Mouse (Mus musculus) mouse embryonic stem cell (cell line): ENCODE data around the gene Dnah8.

ENCODE experiments used
- in situ Hi-C, 2 experiments: fragments of 300-500 bp; cut with MboI; formaldehyde crosslinking; loops; 1 replicate in 1 of 2; 3 replicates in 1 of 2; pipeline ENCODE4 v1.14.3; 2019 to 2020; ENCODE audit warnings: low sequenced_read_pairs in 2 of 2, low pct_unique_long_range_greater_than_20kb in 1 of 2, mixed read lengths in 1 of 2; ENCODE audit not compliant: unreplicated experiment in 1 of 2

The Dnah8 gene

DNA sequence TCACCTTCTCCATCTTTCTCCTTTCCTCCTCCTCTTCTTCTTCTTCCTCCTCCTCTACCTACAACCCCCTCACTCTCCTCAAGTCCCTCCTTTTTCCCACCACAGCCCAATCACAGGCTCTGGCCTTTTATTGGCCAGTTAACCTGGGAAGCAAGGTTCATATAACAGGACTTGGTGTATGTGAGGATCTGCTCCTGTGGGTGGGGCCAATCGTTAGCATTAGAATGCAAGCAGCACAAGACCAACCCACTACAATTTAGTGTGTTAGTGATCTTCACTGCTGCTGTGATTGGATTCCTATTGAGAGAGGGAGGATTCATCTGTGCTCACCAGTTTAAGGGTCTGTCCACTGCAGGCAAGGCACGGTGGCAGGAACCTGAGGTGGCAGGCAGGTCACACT, 14.8 kb downstream of the Dnah8 start:
- in situ Hi-C loops, result no loop called here

DNA sequence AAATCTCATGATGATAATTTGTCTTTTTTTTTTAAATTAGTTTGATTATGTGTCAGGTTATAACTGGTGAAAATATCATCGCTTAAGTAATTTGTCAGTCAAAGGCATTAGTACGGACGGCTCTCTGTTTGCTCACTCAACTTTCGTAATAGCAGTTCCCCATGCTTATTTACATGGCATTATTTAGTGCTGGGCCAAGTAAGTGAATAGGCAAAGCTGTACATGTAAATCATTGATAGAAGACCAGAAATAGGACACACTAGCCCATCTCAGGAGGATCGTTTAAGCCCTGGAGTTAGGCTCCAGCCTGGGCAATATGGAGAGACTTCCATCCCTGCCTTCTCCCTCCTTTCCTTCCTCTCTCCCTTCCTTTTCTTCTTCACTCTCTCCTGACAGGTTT, 16.7 kb downstream of the Dnah8 start:
- in situ Hi-C loops, result no loop called here

DNA sequence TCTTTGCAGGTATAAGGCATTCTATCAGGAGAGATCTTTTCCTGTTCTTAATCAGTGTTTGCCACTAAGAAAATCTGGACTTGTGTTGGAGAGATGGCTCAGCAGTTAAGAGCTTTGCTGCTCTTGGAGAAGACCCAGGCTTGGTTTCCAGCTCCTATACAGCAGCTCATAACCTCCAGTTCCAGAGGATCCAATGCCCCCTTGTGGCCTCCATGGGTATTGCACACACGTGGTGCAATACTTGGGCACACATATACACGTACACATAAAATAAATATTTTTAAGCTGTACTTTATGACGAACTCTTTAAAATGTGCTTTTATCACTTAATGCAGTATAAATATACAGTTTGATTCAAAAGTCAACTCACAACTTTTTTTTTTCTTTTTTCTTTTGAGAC, 24.6 kb downstream of the Dnah8 start:
- in situ Hi-C loops, result no loop called here

DNA sequence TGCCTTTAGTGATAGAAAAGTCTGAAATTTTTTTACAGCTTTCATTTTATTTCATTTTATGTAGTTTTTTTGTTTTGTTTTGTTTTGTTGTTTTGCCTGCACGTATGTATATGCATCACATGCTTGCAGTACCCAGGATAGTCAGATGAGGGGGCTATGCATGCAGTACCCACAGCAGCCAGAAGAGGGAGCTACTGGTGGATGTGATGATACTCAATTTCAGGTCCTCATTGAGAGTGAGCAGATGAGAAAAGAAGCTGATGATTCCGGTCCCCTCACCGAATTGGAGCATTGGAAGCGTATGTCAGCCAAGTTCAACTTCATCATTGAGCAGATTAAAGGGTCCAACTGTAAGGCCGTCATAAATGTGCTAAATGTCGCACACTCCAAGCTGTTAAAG, 28.9 kb downstream of the Dnah8 start:
- in situ Hi-C loops, result no loop called here

DNA sequence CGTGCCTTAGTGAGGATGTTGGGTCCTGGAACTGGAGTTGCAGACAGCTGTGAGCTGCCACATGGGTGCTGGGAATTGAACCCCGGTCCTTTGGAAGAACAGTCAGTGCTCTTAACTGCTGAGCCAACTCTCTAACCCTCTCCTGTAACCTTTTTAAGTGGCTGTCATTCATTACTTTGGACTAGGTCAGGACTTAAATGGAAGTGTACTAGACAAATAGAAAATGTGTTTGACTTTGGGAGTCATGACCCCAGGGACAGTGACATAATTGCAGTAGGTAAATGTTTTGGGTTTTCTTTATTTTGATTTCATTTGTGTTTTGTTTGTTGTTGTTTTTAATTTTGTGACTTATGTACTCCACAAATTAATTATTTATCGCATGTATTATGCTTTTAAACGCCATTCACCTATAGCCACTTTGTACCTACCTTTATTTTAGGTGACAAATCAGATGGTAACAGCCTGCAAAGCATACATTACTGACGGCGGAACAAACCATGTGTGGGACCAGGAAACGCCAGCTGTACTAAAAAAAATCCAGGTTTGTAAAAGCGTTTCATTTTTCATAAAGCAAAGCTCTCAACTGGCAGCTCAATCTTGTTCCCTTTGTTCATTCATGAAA, 33.5 kb downstream of the Dnah8 start:
- in situ Hi-C loops, result no loop called here

DNA sequence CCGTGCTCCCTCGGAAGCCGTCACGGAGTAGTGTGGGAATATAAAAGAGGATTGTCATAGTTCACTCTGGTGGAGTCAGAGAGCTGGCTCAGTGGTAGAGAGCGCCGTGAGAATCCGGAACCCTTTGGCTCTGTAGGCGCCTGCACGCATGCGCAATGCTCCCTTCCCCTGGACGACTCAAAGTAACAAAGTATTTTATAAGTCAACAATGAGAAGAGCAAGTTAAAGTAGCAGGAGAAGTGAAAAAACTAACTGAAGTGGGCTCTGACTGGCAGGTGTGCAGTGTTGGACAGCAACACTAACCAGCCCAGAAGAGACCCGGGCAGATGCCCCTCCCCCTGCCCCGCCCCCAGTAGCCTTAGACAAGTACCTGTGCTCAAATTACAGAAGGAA, 34.0 kb downstream of the Dnah8 start:
- in situ Hi-C loops, result no loop called here

DNA sequence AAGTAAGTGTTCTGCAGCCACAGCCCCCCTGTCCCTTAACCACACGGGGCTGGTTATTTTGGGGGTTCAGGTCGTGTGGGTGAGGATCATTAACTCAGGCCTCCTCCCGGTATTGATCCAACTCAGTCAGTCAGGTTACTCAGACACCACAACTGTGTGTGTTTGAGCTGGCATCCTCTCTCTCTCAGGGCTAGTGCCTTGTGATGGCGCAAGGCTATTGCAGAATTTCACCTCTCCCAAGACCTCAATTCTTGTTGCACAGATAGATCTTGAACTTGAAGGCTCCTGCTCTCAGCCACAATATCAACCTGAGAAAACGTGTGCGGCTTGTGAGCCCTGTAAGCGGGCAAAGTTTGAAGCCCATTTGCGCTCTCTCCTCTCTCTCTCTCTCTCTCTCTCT, 38.0 kb downstream of the Dnah8 start:
- in situ Hi-C loops, result no loop called here

DNA sequence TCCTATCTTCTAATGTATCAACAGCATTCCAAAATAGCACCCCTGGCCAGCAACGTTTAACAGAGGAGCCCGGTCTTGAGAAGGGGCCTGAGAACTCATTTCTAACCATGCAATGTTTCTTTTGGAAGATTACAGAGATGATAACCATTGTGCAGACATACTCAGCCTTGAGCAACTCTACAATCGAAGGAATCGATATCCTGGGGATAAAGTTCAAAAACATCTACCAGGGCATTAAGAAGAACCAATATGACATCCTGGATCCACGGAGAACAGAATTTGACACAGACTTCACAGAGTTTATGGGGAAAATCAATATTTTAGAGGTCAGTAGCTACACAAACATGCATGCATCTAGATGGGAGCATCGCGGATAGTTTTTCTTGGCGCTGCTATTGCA, 39.0 kb downstream of the Dnah8 start:
- in situ Hi-C loops, result no loop called here

DNA sequence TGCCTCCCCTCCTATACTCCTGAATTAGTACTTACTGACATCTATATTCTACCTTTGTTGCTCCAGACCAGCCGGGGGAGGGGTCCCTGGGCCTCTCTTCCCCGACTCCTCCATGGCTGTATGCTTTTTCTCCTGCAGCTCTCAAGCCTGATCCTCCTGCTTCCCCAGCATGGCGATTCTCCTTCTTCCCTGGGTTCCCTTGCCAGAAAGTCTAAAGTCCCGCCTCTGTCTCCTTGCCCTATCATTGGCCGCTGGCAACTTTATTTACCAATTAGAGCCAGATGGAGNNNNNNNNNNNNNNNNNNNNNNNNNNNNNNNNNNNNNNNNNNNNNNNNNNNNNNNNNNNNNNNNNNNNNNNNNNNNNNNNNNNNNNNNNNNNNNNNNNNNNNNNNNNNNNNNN, 40.7 kb downstream of the Dnah8 start:
- in situ Hi-C loops, result no loop called here

DNA sequence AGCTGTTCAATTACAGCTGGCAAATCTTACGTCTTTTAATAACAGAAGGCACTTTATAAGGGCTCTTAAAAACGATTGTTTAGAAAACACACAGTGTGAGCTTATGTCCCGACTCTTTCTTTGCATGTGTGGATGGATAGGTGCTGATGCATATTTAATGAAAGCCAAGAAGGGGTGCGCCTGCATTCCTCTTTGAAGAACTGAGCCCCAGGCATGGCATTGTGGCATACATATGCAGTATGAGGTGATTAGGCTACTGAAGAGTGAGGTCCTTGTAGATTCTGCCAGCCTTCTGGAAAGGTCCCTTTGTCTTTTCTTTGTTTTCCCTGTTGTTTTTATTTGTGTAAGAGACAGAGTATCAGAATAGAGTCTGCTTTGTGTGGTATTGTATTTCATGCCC, 48.4 kb downstream of the Dnah8 start:
- in situ Hi-C loops, result no loop called here

DNA sequence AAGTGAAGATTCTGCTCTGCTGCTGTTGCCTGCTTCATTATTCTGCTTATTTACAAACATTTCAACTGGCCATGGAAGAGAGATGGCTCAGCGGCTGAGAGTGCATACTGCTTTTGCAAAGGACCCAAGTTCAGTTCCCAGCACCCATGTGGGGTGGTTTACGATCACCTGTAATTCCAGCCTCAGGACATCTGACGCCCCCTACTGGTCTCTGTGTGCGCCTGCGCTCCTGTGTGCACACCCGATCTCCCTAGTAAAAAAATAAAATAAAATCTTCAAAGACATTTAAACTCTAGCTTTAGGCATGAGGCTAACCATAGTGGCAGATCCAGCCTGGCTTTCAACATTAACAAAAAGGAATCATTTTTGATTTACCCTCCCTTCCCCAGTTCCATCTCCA, 48.9 kb downstream of the Dnah8 start:
- in situ Hi-C loops, result no loop called here

DNA sequence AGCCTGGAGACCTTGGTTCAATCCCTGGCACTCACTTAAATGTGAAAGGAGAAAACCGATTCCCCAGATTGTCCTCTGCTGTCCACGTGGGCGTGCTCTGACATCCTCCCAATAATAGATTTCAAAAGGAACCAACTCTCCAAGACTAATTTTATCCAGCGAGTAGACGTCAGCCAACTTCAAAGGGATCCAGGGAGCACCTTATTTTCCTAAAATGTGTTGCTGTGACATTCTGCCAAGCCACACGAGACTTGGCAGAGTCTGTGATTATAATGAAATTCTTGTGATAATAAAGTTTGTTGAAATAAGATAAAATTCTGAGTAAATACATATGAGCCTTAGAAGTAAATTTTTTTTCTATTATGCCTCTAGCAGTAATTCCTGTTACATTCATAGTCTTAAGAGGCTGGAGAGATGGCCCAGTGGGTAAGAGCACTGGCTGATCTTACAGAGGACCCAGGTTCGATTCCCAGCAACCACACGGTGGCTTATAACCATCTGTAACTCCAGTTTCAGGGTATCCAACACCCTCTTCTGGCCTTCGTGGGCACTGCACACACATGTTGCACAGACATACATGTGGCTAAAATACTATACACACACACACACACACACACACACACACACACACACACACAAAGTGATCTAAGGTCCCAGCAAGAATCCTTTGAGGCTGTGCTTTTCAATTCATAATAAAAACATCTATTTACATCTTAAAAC, 51.0 kb downstream of the Dnah8 start:
- in situ Hi-C loops, result no loop called here

DNA sequence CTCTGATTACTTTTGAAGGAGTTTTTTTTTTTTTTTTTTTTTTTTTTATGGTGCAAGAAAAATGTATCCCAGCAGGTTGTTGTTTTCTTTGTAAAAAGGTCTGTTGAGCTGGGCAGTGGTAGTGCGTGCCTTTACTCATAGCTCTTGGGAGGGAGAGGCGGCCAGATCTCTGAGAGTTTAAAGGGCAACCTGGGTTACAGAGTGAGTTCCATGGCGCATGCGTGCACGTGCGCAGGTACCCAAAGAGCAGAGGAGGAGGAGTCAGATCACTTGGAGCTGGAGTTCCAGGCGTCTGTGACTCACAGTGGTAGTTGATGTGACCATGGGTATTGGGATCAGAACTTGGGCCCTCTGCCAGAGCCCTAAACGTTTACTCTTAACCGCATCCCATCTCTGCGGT, 54.4 kb downstream of the Dnah8 start:
- in situ Hi-C loops, result no loop called here

DNA sequence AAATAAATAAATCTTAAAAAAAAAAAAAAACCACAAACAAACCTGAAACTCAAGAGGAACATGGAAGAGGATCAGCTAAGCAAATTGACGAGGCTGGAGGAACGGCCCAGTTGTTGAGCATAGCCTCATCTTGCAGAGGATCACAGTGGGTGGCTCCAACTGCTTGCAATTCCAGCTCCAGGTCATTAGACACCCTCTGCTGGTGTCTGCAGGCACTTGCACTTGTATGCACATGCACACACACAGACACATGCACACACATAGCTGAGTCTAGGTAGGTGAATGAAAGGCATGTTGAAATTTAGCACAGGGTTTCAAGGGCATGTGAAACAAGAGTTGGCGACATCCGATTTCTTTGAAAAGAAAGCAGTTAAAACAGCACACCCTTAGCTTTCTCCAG, 55.5 kb downstream of the Dnah8 start:
- in situ Hi-C loops, result no loop called here

DNA sequence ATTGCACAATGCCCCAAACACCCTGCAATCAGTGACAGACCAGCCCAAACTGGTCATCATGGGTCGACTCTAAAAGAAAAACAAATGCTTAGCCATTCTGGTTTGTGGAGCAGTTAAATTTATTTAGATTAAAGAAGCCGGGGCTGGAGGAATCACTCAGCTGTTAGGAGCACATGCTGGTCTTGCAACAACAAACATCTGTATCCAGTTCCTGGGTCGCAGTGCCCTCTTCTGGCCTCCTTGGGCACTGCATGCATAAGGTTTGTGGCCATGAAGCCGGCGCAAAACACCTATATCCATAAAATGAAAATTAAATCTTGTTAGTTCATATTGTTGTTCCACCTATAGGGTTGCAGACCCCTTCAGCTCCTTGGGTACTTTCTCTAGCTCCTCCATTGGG, 57.5 kb downstream of the Dnah8 start:
- in situ Hi-C loops, result no loop called here

DNA sequence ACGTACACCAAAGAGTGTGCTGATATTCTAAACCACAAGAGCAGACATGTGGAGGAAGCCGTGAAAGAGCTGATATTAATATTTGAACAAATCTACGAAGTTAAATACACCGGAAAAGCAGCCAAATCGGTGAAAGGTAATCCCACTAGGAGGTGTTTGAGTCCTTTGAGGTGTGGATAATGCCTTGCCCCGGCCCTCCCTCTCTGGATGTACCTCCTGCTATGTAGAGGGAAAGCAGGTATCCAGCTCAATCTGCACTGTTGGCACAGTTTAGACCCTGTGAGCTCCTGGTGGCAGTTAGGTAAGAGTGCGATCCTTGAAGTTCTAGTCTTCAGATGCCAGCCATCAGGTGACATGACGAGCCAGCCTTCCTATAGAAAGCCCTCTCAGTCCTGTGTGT, 66.0 kb downstream of the Dnah8 start:
- in situ Hi-C loops, result no loop called here

DNA sequence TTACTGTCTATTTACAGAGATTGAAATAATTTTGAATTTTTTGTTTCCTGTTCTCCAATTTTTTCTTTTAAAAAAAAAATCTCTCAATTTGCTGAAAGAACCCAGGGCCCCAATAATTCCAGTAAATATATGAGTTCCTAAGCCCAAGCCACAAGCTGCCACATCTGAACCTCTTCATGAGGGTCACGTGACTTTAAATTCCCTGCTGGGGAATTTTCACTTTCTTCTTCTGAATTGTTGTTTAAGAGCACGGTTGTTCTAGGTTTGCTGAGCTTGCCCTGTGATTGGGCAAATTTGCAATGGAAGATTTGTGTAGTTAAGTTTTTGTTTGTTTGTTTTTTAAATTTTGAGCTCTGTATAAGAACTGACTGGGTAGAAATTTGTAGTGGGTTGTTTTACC, 67.3 kb downstream of the Dnah8 start:
- in situ Hi-C loops, result no loop called here

DNA sequence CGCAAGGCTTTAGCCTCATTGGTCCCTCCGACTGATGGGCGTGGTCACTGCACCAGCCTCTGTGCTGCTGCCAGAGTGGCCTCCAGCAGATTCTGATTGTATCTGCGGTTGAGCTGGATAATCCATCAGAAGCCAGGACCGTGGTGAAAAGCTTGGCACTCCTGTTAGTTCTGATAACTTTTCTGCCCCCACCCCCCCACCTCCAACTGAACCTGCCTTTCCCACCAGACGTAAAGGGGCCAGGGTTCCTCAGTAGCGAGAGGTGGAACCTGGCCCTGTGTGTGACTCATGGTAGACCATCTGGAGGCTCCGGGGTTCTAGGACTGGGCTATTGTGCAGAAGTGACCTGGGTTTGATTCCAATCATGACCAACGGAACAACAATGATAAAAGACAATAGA, 70.1 kb downstream of the Dnah8 start:
- in situ Hi-C loops, result no loop called here

DNA sequence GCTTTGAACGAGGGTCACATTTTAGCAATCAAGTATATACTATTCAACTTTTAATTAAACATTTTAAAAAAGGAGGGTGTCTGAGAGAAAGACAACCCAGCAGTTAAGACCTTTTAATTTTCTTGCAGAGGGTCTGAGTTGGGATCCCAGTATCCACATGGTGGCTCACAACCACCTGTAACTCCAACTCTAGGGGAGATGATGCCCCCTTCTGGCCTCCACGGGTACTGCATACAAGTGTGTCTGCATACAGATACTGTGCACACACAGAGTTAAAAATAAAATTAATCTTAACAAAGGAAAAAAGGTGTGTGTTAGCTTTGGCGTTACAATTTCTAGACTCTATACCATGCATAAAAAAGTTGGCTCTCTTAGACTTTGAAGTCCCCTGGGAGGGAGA, 90.6 kb downstream of the Dnah8 start:
- in situ Hi-C loops, result no loop called here

DNA sequence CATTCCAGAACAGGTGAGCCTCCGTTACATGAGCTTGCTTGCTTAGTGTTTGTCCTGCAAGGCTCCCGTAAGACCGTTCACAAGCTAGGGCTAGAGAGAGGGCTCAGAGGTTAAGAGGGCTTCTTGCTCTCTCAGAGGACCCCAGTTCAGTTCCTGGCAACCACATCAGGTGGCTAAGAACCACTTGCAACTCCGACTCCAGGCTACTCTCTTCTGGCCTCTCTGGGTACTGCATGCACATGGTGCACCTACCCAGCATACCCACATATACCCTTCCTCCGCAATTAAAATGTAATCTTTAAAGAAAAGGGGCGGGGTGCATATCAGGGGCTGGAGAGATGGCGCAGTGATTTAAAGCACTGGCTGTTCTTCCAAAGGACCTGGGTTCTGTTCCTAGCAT, 94.0 kb downstream of the Dnah8 start:
- in situ Hi-C loops, result no loop called here

DNA sequence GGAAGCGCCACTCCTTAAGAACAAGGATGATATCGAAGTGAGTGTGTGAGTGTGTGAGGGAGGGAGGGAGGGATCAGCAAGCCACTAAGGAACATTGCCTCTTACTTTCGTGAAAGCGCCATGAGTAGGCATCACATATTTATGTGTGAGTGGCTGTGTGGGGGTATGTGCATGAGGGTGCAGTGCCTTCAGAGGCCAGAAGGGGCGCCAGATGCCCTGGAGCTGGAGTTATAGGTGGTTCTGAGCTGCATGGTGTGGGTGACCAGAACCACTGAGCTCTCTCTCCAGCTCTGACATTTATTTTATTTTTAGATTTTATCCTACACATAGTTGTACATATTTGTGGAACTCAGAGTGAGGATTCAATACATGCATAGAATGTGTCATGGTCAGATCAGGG, 94.9 kb downstream of the Dnah8 start:
- in situ Hi-C loops, result no loop called here
